Mouse (Mus musculus) myocyte (in vitro differentiated cells): ENCODE measurements around the gene Limd1.

ENCODE experiments used
- MAX ChIP-seq: IDR thresholded peaks from one replicate; pipeline ENCODE4 v1.6.1; 2011; ENCODE audit warnings: low read depth, mild to moderate bottlenecking, control low read depth
- MYOG ChIP-seq, 3 experiments: IDR thresholded peaks; one replicate each; pipeline ENCODE4 v1.6.1; 2011; ENCODE audit warnings: control low read depth in 2 of 3, low read depth in 2 of 3, mild to moderate bottlenecking in 2 of 3; ENCODE audit not compliant: insufficient read length in 2 of 3, control insufficient read depth in 1 of 3, insufficient read depth in 1 of 3
- POLR2A ChIP-seq: IDR thresholded peaks from one replicate; pipeline ENCODE4 v1.6.1; 2011; ENCODE audit warnings: low read depth, mild to moderate bottlenecking, control low read depth, moderate library complexity; ENCODE audit not compliant: insufficient read length
- REST ChIP-seq: IDR thresholded peaks from one replicate; pipeline ENCODE4 v1.6.1; 2011; ENCODE audit warnings: mild to moderate bottlenecking, control low read depth, moderate library complexity; ENCODE audit not compliant: insufficient read depth, insufficient read length
- SRF ChIP-seq: IDR thresholded peaks from one replicate; pipeline ENCODE4 v1.6.1; 2011; ENCODE audit warnings: low read depth; ENCODE audit not compliant: control insufficient read depth, insufficient read length
- TCF12 ChIP-seq: IDR thresholded peaks from one replicate; pipeline ENCODE4 v1.6.1; 2011; ENCODE audit warnings: mild to moderate bottlenecking, control low read depth; ENCODE audit not compliant: poor library complexity, insufficient read depth, severe bottlenecking
- USF1 ChIP-seq: IDR thresholded peaks from one replicate; pipeline ENCODE4 v1.6.1; 2011; ENCODE audit warnings: low read depth, mild to moderate bottlenecking, control low read depth, moderate library complexity

DNA sequence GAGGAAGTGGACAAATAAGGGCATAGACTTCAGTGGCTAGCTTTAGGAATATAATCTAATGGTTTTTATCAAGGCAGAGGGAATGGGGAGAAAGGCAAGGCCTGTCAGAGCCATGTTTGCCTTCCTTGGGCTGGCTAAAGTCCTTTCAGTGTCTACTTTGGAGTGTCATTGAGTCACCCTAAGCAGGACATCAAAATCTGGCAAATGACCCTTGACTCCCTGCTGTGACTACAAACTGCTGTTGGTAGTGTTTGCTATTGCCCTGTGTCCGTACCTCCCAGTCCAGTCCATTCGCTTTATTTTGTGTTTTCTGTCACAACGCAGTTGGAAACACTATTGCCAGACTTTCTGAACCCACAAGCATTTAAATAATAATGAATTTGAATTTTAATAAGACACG is 48.6 kb upstream of the Limd1 start:
- TF ChIP-seq POLR2A (no peak), SRF (no peak), USF1 (no peak), MAX (no peak), REST (no peak), TCF12 (no peak), MYOG (IDR thresholded peaks at IDR 0.05; ENCODE audit: control insufficient read depth in 1 of 3, insufficient read depth in 1 of 3, insufficient read length in 2 of 3, low read depth in 2 of 3) (no peak)
